Mouse (Mus musculus) CH12.LX (cell line): ENCODE results near the gene Gse1.

Source experiments
- BHLHE40 ChIP-seq: IDR thresholded peaks from 2 replicates; pipeline ENCODE4 v1.6.1; 2011; ENCODE audit warnings: mild to moderate bottlenecking, low read depth, low read length, improper control_type of control experiment
- CTCF ChIP-seq, 2 experiments: IDR thresholded peaks in 1 of 2; conservative IDR thresholded peaks in 1 of 2; 2 replicates each; pipeline ENCODE4 v1.5.1; 2011 to 2012; ENCODE audit warnings: low read depth in 2 of 2, low read length in 2 of 2, improper control_type of control experiment in 1 of 2, inconsistent platforms in 1 of 2, mild to moderate bottlenecking in 1 of 2, moderate library complexity in 1 of 2
- EP300 ChIP-seq: IDR thresholded peaks from 2 replicates; pipeline ENCODE4 v1.6.1; 2011; ENCODE audit warnings: low read length, improper control_type of control experiment
- POLR2A ChIP-seq: IDR thresholded peaks from 2 replicates; pipeline ENCODE4 v1.6.1; 2011; ENCODE audit warnings: low read depth, mild to moderate bottlenecking, improper control_type of control experiment, low read length
- POLR2AphosphoS2 ChIP-seq: IDR thresholded peaks from 2 replicates; pipeline ENCODE4 v1.6.1; 2011; ENCODE audit warnings: low read depth, low read length, improper control_type of control experiment

DNA sequence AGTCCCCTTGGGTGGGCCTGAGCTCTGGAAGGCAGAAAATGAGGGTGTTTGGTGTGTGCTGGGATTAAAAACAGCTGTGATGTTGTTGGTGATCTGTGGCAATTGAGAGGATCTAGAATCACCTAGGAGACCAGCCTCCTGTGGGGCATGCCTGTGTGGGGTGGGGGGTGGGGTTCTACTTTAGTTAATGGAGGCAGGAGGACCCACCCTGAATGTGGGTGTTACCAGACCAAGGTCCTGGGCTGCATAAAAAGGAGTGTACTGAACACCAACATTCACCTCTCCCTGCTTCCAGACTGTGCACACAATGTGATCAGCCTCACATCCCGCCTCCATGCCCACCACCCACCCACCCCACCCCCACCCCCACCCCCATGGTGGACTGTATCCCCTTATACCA, 200.9 kb downstream of the Gse1 start:
- TF ChIP-seq EP300 (no peak), POLR2AphosphoS2 (no peak), BHLHE40 (no peak), POLR2A (no peak), CTCF (conservative IDR thresholded peaks at IDR 0.05 in 1 of 2, IDR thresholded peaks at IDR 0.05 in 1 of 2; ENCODE audit: low read depth in 2 of 2, low read length in 2 of 2) (no peak)
